Mouse (Mus musculus): ENCODE measurements around the gene Hip1. TPM values are rescaled to one million over a fixed set of nuclear protein-coding genes. Genes with fewer than 3 reads are reported as not detected.

Gene Hip1
- 0.51 TPM in 1 of 2 replicates, not detected in the other for polyA plus RNA-seq (2012; ENCODE audit: insufficient read depth, low replicate concordance)

DNA sequence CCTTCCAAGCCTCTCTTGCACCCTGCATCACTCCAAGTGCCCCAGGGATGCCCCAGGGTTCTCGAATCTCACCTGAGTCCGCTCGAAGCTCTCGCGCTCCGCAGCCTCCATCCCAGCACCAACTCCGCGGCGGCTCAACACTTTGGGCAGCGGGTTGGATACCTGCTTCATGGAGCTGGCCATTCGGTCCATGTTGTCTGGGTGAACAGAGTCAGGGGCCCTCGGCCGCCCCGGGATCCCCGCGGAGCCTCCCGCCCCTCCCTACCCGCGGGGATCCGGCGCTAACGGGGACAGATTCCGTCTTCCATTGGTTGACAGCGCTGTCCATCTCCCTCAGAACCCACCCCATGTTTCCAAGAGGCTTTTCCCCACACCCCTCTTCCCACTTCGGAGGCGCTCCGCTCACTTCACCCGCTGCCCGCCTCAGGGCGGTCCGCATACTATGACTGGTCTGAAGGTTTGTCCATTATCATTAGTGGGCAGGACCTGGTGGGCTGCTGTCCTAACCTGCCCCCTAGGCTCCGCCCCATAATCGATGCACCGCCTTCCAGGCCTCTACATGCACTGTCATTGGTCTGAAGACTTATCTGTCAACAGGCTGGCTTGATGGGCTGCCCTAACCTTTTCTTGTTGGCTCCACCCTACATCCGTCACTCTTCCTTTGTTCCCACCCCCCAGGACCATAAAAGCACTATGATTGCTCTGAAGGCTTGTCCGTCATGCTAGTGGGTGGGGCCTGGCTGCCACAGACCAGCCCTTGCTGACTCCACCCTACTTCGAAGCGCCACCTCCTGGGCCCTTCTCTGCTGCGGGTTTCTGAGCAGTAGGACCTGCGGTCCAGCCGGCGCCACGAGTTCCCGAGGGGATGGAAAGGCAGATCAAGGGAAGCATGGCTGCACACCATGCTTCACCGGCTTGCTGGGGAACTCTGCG, at the start of gene Hip1:
Gene Hip1 (minus strand): TSS at position 256 of the 933 bp plus-strand sequence.
- Histone ChIP-seq H3K36me3 (replicated peaks; ENCODE audit: low read length) (no peaks in the 10 kb centered on the region), H3K4me3 (replicated peaks) (peak within 1 kb of the TSS; percentile 94), H3K9me3 (no peaks in the 10 kb centered on the region), H3K4me1 (peaks cover 36% of the 10 kb centered on the region), H3K27me3 (replicated peaks) (peaks cover 25% of the 10 kb centered on the region)
- TF ChIP-seq FLI1 (IDR thresholded peaks at IDR 0.05; ENCODE audit: low read length) (no peak), GATA1 (IDR thresholded peaks at IDR 0.05; ENCODE audit: borderline replicate concordance, low read length) (no peak)

DNA sequence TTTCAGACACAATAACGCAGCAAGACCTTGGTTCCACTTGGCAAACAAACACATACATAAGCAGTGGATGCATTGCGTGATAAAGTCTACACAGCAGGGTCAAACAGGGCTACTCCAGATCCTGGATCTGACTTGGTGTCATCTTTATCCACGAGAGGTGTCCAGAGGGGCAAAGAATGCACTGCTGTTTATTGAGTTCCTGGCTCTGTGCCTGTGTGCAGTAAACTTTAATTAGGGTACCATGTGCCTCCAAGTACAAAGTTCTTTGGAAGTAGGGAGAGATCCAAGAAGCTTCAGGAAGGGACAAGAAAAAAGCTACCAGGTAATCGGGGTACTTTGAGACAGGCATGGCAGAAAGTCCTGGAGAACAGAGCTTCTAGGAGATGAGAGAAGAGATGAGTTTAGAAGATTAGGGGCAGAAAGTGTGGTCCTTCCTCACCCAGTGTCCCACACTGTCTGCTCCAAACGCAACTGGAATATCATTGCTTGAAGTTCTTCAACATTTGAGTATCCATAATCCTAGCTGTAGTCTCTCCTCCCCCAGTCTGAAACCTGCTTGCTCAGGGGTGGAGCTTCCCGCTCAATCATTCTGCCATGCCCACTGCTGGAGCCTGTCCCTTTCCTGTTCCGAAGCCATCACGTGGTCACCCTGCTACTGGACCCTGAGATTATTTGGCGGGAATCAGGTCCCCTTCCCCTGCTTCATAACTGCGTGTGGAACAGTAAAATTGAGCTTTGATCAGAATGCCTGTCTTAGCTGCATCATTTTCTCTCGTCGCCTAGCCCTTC, 45.3 kb upstream of the Hip1 start:
- TF ChIP-seq GATA1 (IDR thresholded peaks at IDR 0.05; ENCODE audit: borderline replicate concordance, low read length) (no peak), FLI1 (IDR thresholded peaks at IDR 0.05; ENCODE audit: low read length) (no peak)
- Histone ChIP-seq H3K36me3 (replicated peaks; ENCODE audit: low read length) (no peaks in the 10 kb centered on the region), H3K9me3 (peaks cover 34% of the 10 kb centered on the region), H3K27me3 (replicated peaks) (peaks cover 21% of the 10 kb centered on the region), H3K4me3 (replicated peaks) (no peak overlapping the region), H3K4me1 (peaks cover 5% of the 10 kb centered on the region; the same call in 1 of the 2 replicates)

DNA sequence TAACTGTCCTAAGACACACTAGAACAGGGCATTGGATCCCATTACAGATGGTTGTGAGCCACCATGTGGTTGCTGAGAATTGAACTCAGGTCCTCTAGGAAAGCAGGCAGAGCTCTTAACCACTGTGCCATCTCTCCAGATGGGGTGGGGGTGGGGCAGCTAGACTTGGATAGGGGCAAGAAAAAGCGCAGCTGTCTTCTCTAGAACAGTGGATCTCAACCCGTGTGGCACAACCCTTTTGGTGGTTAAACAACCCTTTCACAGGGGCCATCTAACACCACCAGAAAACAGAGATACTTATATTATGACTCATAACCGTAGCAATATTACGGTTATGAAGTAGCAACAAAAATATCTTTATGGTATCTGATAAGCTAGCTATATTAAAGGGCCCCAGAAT, 42.8 kb upstream of the Hip1 start:
- H3K36me3 ChIP-seq (replicated peaks; ENCODE audit: low read length) = no peaks in the 10 kb centered on the region
- peaks cover 5% of the 10 kb centered on the region; the same call in 1 of the 2 replicates for H3K4me1 ChIP-seq
- peaks cover 15% of the 10 kb centered on the region for H3K27me3 ChIP-seq (replicated peaks)
- no peak overlapping the region for H3K4me3 ChIP-seq (replicated peaks)
- peaks cover 34% of the 10 kb centered on the region for H3K9me3 ChIP-seq
- TF ChIP-seq FLI1 (IDR thresholded peaks at IDR 0.05; ENCODE audit: low read length) (no peak), GATA1 (IDR thresholded peaks at IDR 0.05; ENCODE audit: borderline replicate concordance, low read length) (no peak)

DNA sequence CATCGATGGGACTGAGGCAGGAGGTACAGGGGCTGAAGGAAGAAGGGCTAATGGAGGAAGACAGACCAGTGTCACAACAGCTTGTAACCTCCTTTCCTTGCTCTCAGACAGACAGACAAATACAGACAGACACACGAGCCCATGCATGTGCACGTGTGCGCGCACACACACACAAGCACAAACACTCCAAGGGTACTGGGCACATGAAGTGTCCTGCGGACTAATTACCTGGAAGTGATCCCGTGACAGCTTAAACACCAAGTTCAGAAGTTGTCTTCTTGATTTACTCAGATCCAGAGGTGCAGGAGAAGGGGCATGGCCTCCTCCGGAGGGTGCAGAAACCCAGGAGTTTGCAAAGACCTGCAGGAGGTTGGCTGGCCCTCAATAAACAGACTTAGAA, 40.8 kb upstream of the Hip1 start:
- H3K27me3 ChIP-seq (replicated peaks) = peaks cover 11% of the 10 kb centered on the region
- no peak for TF ChIP-seq FLI1 (IDR thresholded peaks at IDR 0.05; ENCODE audit: low read length)
- no peak for TF ChIP-seq GATA1 (IDR thresholded peaks at IDR 0.05; ENCODE audit: borderline replicate concordance, low read length)
- H3K4me3 ChIP-seq (replicated peaks) = no peak overlapping the region
- H3K4me1 ChIP-seq = peaks cover 5% of the 10 kb centered on the region; the same call in 1 of the 2 replicates
- H3K9me3 ChIP-seq = peaks cover 24% of the 10 kb centered on the region
- no peaks in the 10 kb centered on the region for H3K36me3 ChIP-seq (replicated peaks; ENCODE audit: low read length)

DNA sequence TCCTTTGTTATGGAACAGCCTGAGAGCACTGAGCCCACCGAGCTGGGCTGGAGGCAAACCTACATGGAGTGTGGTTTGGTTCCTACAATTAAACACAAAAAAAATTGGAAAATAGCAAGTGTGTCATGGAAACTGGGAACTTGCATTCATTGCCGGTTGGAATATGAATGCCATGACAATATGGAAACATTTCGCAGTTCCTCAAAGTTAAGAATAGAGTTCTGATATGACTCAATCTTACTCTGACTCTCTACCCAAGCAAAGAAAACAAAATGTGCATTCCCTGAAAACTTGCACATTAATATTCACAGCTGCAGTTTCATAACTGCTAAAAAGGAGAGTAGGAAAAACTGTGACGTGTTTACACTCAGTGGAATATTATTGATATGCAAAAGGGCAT, 37.4 kb upstream of the Hip1 start:
- TF ChIP-seq FLI1 (IDR thresholded peaks at IDR 0.05; ENCODE audit: low read length) (no peak), GATA1 (IDR thresholded peaks at IDR 0.05; ENCODE audit: borderline replicate concordance, low read length) (no peak)
- H3K9me3 ChIP-seq = peaks cover 24% of the 10 kb centered on the region

DNA sequence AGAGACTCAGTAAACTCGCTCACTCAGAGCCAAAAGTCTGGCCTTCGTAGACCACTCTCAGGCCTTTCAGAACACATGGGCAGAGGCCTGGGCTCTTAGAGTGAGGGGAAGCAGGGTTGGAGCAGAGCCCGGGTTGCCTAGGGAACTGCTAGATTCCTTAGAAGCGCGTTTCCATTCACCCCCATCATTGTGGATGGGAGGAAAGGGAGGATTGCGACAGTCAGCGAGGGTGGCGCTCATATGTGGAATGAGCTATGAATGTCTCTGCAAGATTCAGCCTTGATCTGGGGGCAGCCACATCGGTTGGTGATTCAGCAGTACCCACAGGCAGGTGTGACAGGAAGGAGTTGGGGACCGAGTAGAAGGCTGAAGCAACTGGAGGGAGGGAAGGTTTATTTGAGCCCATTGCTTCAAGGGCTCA, 34.4 kb upstream of the Hip1 start:
- no peaks in the 10 kb centered on the region for H3K4me1 ChIP-seq
- no peak for TF ChIP-seq GATA1 (IDR thresholded peaks at IDR 0.05; ENCODE audit: borderline replicate concordance, low read length)
- no peak for TF ChIP-seq FLI1 (IDR thresholded peaks at IDR 0.05; ENCODE audit: low read length)
- H3K36me3 ChIP-seq (replicated peaks; ENCODE audit: low read length) = no peaks in the 10 kb centered on the region
- H3K27me3 ChIP-seq (replicated peaks) = peaks cover 13% of the 10 kb centered on the region
- H3K4me3 ChIP-seq (replicated peaks) = no peak overlapping the region
- H3K9me3 ChIP-seq = peaks cover 24% of the 10 kb centered on the region

More for the DNA sequence above, 37.4 kb upstream of the Hip1 start:
- Histone ChIP-seq H3K27me3 (replicated peaks) (peaks cover 8% of the 10 kb centered on the region), H3K4me1 (peaks cover 5% of the 10 kb centered on the region; the same call in 1 of the 2 replicates), H3K36me3 (replicated peaks; ENCODE audit: low read length) (no peaks in the 10 kb centered on the region), H3K4me3 (replicated peaks) (no peak overlapping the region)

DNA sequence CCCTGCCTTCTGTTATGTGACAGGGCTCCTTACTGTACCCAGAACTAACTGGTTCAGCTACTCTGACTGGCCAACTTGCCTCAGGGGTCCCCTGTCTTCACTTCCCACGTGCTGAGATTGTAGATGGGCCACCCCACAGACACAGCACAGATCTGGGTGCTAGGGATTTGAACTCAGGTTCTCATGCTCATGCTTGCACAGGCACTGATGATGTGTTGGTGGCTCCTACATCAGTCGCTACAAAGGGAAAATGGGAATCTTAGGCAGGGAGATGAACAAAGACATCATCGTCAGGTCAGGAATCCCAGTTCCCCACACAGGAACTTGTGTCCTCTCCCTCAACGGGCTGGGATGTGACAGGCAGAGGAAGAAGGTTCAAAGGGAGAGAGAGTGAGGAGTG, 31.1 kb upstream of the Hip1 start:
- peaks cover 21% of the 10 kb centered on the region for H3K9me3 ChIP-seq

DNA sequence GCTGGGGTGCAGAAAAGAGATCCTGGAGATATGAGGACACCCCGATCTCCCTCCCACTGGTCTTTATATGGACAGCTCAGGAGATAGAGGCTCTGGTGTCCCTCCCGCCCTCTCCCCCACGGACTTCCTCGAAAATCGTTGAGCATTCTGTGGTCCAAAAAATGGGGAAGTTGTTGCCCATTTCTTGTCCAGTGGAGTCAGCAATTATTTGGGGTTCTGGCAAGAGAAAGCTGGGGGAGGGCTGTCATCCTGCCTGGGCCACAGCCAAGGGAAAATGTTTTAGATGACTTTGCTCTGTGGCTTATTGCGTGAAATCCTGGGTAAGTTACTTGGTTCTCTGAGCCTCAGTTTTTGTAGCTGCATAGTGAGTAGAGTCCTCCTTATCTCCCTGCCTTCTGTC, 28.1 kb upstream of the Hip1 start, which contains the start of gene Ccl24:
Gene Ccl24 (minus strand): TSS at position 44 of the 400 bp plus-strand sequence.
- H3K4me1 ChIP-seq = peaks cover 1% of the 10 kb centered on the region; the same call in 1 of the 2 replicates
- no peak within 1 kb of the TSS for H3K4me3 ChIP-seq (replicated peaks)

More for the DNA sequence above, 31.1 kb upstream of the Hip1 start:
- H3K4me1 ChIP-seq = no peaks in the 10 kb centered on the region; the same call in 1 of the 2 replicates
- TF ChIP-seq FLI1 (IDR thresholded peaks at IDR 0.05; ENCODE audit: low read length) = no peak
- no peak for TF ChIP-seq GATA1 (IDR thresholded peaks at IDR 0.05; ENCODE audit: borderline replicate concordance, low read length)
- peaks cover 28% of the 10 kb centered on the region for H3K27me3 ChIP-seq (replicated peaks)
- no peak overlapping the region for H3K4me3 ChIP-seq (replicated peaks)
- H3K36me3 ChIP-seq (replicated peaks; ENCODE audit: low read length) = no peaks in the 10 kb centered on the region

DNA sequence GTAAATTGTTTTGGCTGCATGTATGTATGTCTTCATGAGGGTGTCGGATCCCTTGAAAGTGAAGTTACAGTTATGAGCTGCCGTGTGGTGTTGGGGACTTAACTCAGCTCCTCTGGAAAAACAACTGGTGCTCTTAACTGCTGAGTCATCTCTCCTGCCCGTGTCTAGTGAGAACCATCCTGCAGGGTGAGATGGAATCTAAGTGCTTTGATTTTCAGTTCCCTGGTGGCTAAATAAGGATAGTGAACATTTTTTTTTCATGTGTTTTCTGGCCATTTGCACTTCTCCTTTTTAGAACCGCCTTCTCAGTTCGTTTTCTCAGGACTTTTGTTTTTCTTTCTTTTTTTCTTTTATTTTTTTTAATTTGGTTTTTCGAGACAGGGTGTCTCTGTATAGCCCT, 23.8 kb upstream of the Hip1 start:
- peaks cover 38% of the 10 kb centered on the region for H3K27me3 ChIP-seq (replicated peaks)
- peaks cover 5% of the 10 kb centered on the region; the same call in 1 of the 2 replicates for H3K4me1 ChIP-seq
- TF ChIP-seq GATA1 (IDR thresholded peaks at IDR 0.05; ENCODE audit: borderline replicate concordance, low read length) (no peak), FLI1 (IDR thresholded peaks at IDR 0.05; ENCODE audit: low read length) (no peak)
- H3K36me3 ChIP-seq (replicated peaks; ENCODE audit: low read length) = no peaks in the 10 kb centered on the region
- H3K9me3 ChIP-seq = 0 out of 2 replicates have a peak, but pooled peaks cover 3% of the 10 kb centered on the region
- no peak overlapping the region for H3K4me3 ChIP-seq (replicated peaks)

More for the DNA sequence above, 28.1 kb upstream of the Hip1 start, which contains the start of gene Ccl24:
- TF ChIP-seq FLI1 (IDR thresholded peaks at IDR 0.05; ENCODE audit: low read length) (no peak), GATA1 (IDR thresholded peaks at IDR 0.05; ENCODE audit: borderline replicate concordance, low read length) (no peak)
- H3K9me3 ChIP-seq = peaks cover 3% of the 10 kb centered on the region; the same call in 1 of the 2 replicates
- peaks cover 41% of the 10 kb centered on the region for H3K27me3 ChIP-seq (replicated peaks)
- H3K36me3 ChIP-seq (replicated peaks; ENCODE audit: low read length) = no peaks in the 10 kb centered on the region
